Mouse (Mus musculus): ENCODE results near the gene Unc45a.

GRCm38 (mm10) chr7:80379531-80379930, 38.7 kb upstream of the Unc45a start:
- peak; percentile 8 to 57; a peak in 3 of 4 replicates for TF ChIP-seq CTCF (conservative IDR thresholded peaks at IDR 0.05 in 1 of 2, IDR thresholded peaks at IDR 0.05 in 1 of 2; ENCODE audit: low read depth in 2 of 2, low read length in 2 of 2)
- no peak for TF ChIP-seq USF2 (conservative IDR thresholded peaks at IDR 0.05; ENCODE audit: low read depth, low read length)
- no peak for TF ChIP-seq NRF1 (IDR thresholded peaks at IDR 0.05; ENCODE audit: low read depth, low read length)
- no peak for TF ChIP-seq POLR2A (IDR thresholded peaks at IDR 0.05; ENCODE audit: low read depth, low read length)
- no peak for TF ChIP-seq POLR2AphosphoS2 (IDR thresholded peaks at IDR 0.05; ENCODE audit: low read depth, low read length)
